Mouse (Mus musculus): Measurements from ENCODE around the gene Zfp746.

The Zfp746 gene

GRCm38 (mm10) chr6:48086471-48086878 is at the start of gene Zfp746:
Gene Zfp746 (minus strand): TSS chr6:48086593.
- DNase-seq, result peak; percentile 93

- DNase-seq, result peak; percentile 17
Measured at GRCm38 (mm10) chr6:48121092-48121491, 34.7 kb upstream of the Zfp746 start.

GRCm38 (mm10) chr6:48116036-48116435 is 29.6 kb upstream of the Zfp746 start:
- no peak for DNase-seq

- DNase-seq, result peak; percentile 9
Measured at GRCm38 (mm10) chr6:48086957-48087715, 743 bp upstream of the Zfp746 start.

GRCm38 (mm10) chr6:48085521-48086404 is 630 bp downstream of the Zfp746 start:
- peak; percentile 74 for DNase-seq

- no peak for DNase-seq
Measured at GRCm38 (mm10) chr6:48083733-48084191, 2.6 kb downstream of the Zfp746 start.

- no peak for DNase-seq
Measured at GRCm38 (mm10) chr6:48081952-48082351, 4.4 kb downstream of the Zfp746 start.

- DNase-seq, result no peak
Measured at GRCm38 (mm10) chr6:48081021-48081420, 5.4 kb downstream of the Zfp746 start.

GRCm38 (mm10) chr6:48073316-48073715 is 13.1 kb downstream of the Zfp746 start:
- DNase-seq, result no peak

- no peak for DNase-seq
Measured at GRCm38 (mm10) chr6:48067492-48067891, 18.9 kb downstream of the Zfp746 start.

- no peak for DNase-seq
Measured at GRCm38 (mm10) chr6:48065587-48066075, 20.8 kb downstream of the Zfp746 start.

GRCm38 (mm10) chr6:48064451-48064850 is 21.9 kb downstream of the Zfp746 start:
- no peak for DNase-seq

GRCm38 (mm10) chr6:48063940-48064339 is 22.5 kb downstream of the Zfp746 start:
- DNase-seq, result no peak

- no peak for DNase-seq
Measured at GRCm38 (mm10) chr6:48060895-48061294, 25.5 kb downstream of the Zfp746 start.

GRCm38 (mm10) chr6:48060421-48060820 is 26.0 kb downstream of the Zfp746 start:
- no peak for DNase-seq

- no peak for DNase-seq
Measured at GRCm38 (mm10) chr6:48052136-48052535, 34.3 kb downstream of the Zfp746 start.

- DNase-seq, result no peak
Measured at GRCm38 (mm10) chr6:48051666-48052065, 34.7 kb downstream of the Zfp746 start.

GRCm38 (mm10) chr6:48049273-48050065 is 36.9 kb downstream of the Zfp746 start:
- DNase-seq, result no peak

GRCm38 (mm10) chr6:48048426-48049272 is 37.7 kb downstream of the Zfp746 start, which contains the start of gene Zfp777:
Gene Zfp777 (minus strand): TSS chr6:48048911.
- DNase-seq, result peak; percentile 88

- DNase-seq, result peak; percentile 71
Measured at GRCm38 (mm10) chr6:48047450-48048351, 38.7 kb downstream of the Zfp746 start.

GRCm38 (mm10) chr6:48047114-48047449 is 39.3 kb downstream of the Zfp746 start:
- peak; percentile 48 for DNase-seq

All from embryo, embryonic 11 days (tissue).